Mouse (Mus musculus): ENCODE data around the gene Olfr1233. TPM values are rescaled to one million over a fixed set of nuclear protein-coding genes. Genes with fewer than 3 reads are reported as not detected.

Olfr1233 gene
- not detected in 2 replicates for polyA plus RNA-seq (2015; fragmentation: Nextera tagmentation; extraction: Ambion mirVana)

- no peak within 1 kb of the TSS for H3K4me3 ChIP-seq
- H3K9me3 ChIP-seq: no peaks in the 10 kb centered on the region
- no peaks in the 10 kb centered on the region for H3K27me3 ChIP-seq
- H3K36me3 ChIP-seq: no peaks in the 10 kb centered on the region
- ATAC-seq (ENCODE audit: low FRiP score, low read depth): no peak
- H3K4me1 ChIP-seq: no peaks in the 10 kb centered on the region
- no peak within 1 kb of the TSS for H3K9ac ChIP-seq
- no peak within 1 kb of the TSS for H3K27ac ChIP-seq
- H3K4me2 ChIP-seq (replicated peaks): no peak within 1 kb of the TSS
Measured at GRCm38 (mm10) chr2:89342298-89342697, at the start of gene Olfr1233. Gene Olfr1233 (minus strand): TSS chr2:89342398.

- no peaks in the 10 kb centered on the region for H3K9me3 ChIP-seq
- no peaks in the 10 kb centered on the region for H3K4me1 ChIP-seq
- H3K27ac ChIP-seq: no peak within 1 kb of the TSS
- WGBS: 87% methylated on average over 4 of the region's 4 CpGs
- no peaks in the 10 kb centered on the region for H3K36me3 ChIP-seq
- no peaks in the 10 kb centered on the region for H3K27me3 ChIP-seq
- H3K4me3 ChIP-seq: no peak within 1 kb of the TSS
- H3K4me2 ChIP-seq (replicated peaks): no peak within 1 kb of the TSS
- no peak for ATAC-seq (ENCODE audit: low FRiP score, low read depth)
- H3K9ac ChIP-seq: no peak within 1 kb of the TSS
Measured at GRCm38 (mm10) chr2:89364765-89365164, 22.6 kb upstream of the Olfr1233 start, which contains the start of gene Olfr1234. Gene Olfr1234 (minus strand): TSS chr2:89364865.

- no peak within 1 kb of the TSS for H3K4me3 ChIP-seq
- H3K36me3 ChIP-seq: no peaks in the 10 kb centered on the region
- no peak within 1 kb of the TSS for H3K27ac ChIP-seq
- no peak for ATAC-seq (ENCODE audit: low FRiP score, low read depth)
- no peaks in the 10 kb centered on the region for H3K9me3 ChIP-seq
- no peak within 1 kb of the TSS for H3K9ac ChIP-seq
- no peaks in the 10 kb centered on the region for H3K4me1 ChIP-seq
- no peaks in the 10 kb centered on the region for H3K27me3 ChIP-seq
- H3K4me2 ChIP-seq (replicated peaks): no peak within 1 kb of the TSS
Measured at GRCm38 (mm10) chr2:89329575-89329974, 12.6 kb downstream of the Olfr1233 start, which contains the start of gene Olfr1232. Gene Olfr1232 (minus strand): TSS chr2:89329675.

- Histone ChIP-seq H3K4me3 (no peak within 1 kb of the TSS), H3K4me2 (replicated peaks) (no peak within 1 kb of the TSS), H3K36me3 (no peaks in the 10 kb centered on the region), H3K9ac (no peak within 1 kb of the TSS), H3K27me3 (no peaks in the 10 kb centered on the region), H3K9me3 (no peaks in the 10 kb centered on the region), H3K27ac (no peak within 1 kb of the TSS), H3K4me1 (no peaks in the 10 kb centered on the region)
- 63% methylated on average over 2 of the region's 2 CpGs for WGBS
- ATAC-seq (ENCODE audit: low FRiP score, low read depth): no peak
Measured at GRCm38 (mm10) chr2:89306974-89307373, 35.2 kb downstream of the Olfr1233 start, which contains the start of gene Olfr1231. Gene Olfr1231 (minus strand): TSS chr2:89307074.

- no peak within 1 kb of the TSS for H3K4me2 ChIP-seq (replicated peaks)
- no peaks in the 10 kb centered on the region for H3K4me1 ChIP-seq
- no peaks in the 10 kb centered on the region for H3K9me3 ChIP-seq
- H3K36me3 ChIP-seq: no peaks in the 10 kb centered on the region
- no peak within 1 kb of the TSS for H3K9ac ChIP-seq
- no peaks in the 10 kb centered on the region for H3K27me3 ChIP-seq
- no peak within 1 kb of the TSS for H3K4me3 ChIP-seq
- H3K27ac ChIP-seq: no peak within 1 kb of the TSS
- 90% methylated on average over 1 of the region's 1 CpGs for WGBS
- ATAC-seq (ENCODE audit: low FRiP score, low read depth): no peak
Measured at GRCm38 (mm10) chr2:89297168-89297567, 45.0 kb downstream of the Olfr1233 start, which contains the start of gene Olfr1230. Gene Olfr1230 (minus strand): TSS chr2:89297268.

GRCm38 (mm10) chr2:89287914-89288313 lies 54.3 kb downstream of the Olfr1233 start, which contains the start of gene Olfr1229:
Gene Olfr1229 (minus strand): TSS chr2:89288014.
- Histone ChIP-seq H3K4me1 (no peaks in the 10 kb centered on the region), H3K36me3 (no peaks in the 10 kb centered on the region), H3K27me3 (no peaks in the 10 kb centered on the region), H3K4me3 (no peak within 1 kb of the TSS), H3K9me3 (no peaks in the 10 kb centered on the region), H3K4me2 (replicated peaks) (no peak within 1 kb of the TSS), H3K27ac (no peak within 1 kb of the TSS), H3K9ac (no peak within 1 kb of the TSS)
- ATAC-seq (ENCODE audit: low FRiP score, low read depth): no peak
- WGBS: 76% methylated on average over 2 of the region's 2 CpGs

Other genes with a start within 250 kb of the Olfr1233 start
- gene Olfr1220, start 235.6 kb downstream of the Olfr1233 start, polyA plus RNA-seq (2015; fragmentation: Nextera tagmentation; extraction: Ambion mirVana): not detected in 2 replicates
- not detected in 2 replicates for gene Olfr1221, start 225.1 kb downstream of the Olfr1233 start, polyA plus RNA-seq (2015; fragmentation: Nextera tagmentation; extraction: Ambion mirVana)
- gene Olfr1222, start 209.3 kb downstream of the Olfr1233 start, polyA plus RNA-seq (2015; fragmentation: Nextera tagmentation; extraction: Ambion mirVana): not detected in 2 replicates
- gene Olfr1223, start 190.8 kb downstream of the Olfr1233 start, polyA plus RNA-seq (2015; fragmentation: Nextera tagmentation; extraction: Ambion mirVana): not detected in 2 replicates
- not detected in 2 replicates for gene Olfr1224-ps1, start 178.3 kb downstream of the Olfr1233 start, polyA plus RNA-seq (2015; fragmentation: Nextera tagmentation; extraction: Ambion mirVana)
- gene Olfr1225, start 167.7 kb downstream of the Olfr1233 start, polyA plus RNA-seq (2015; fragmentation: Nextera tagmentation; extraction: Ambion mirVana): not detected in 2 replicates
- gene Olfr1226, start 142.3 kb downstream of the Olfr1233 start, polyA plus RNA-seq (2015; fragmentation: Nextera tagmentation; extraction: Ambion mirVana): not detected in 2 replicates
- not detected in 2 replicates for gene Olfr1228, start 88.3 kb downstream of the Olfr1233 start, polyA plus RNA-seq (2015; fragmentation: Nextera tagmentation; extraction: Ambion mirVana)
- gene Olfr1229, start 54.4 kb downstream of the Olfr1233 start, polyA plus RNA-seq (2015; fragmentation: Nextera tagmentation; extraction: Ambion mirVana): not detected in 2 replicates
- not detected in 2 replicates for gene Olfr1230, start 45.1 kb downstream of the Olfr1233 start, polyA plus RNA-seq (2015; fragmentation: Nextera tagmentation; extraction: Ambion mirVana)
- gene Olfr1231, start 35.3 kb downstream of the Olfr1233 start, polyA plus RNA-seq (2015; fragmentation: Nextera tagmentation; extraction: Ambion mirVana): not detected in 2 replicates
- not detected in 2 replicates for gene Olfr1232, start 12.7 kb downstream of the Olfr1233 start, polyA plus RNA-seq (2015; fragmentation: Nextera tagmentation; extraction: Ambion mirVana)
- not detected in 2 replicates for gene Olfr1234, start 22.5 kb upstream of the Olfr1233 start, polyA plus RNA-seq (2015; fragmentation: Nextera tagmentation; extraction: Ambion mirVana)
- not detected in 2 replicates for gene Olfr1238, start 67.3 kb upstream of the Olfr1233 start, polyA plus RNA-seq (2015; fragmentation: Nextera tagmentation; extraction: Ambion mirVana)
- not detected in 2 replicates for gene Olfr1239, start 78.0 kb upstream of the Olfr1233 start, polyA plus RNA-seq (2015; fragmentation: Nextera tagmentation; extraction: Ambion mirVana)
- gene Olfr1240, start 100.6 kb upstream of the Olfr1233 start, polyA plus RNA-seq (2015; fragmentation: Nextera tagmentation; extraction: Ambion mirVana): not detected in 2 replicates
- gene Olfr1241, start 144.7 kb upstream of the Olfr1233 start, polyA plus RNA-seq (2015; fragmentation: Nextera tagmentation; extraction: Ambion mirVana): not detected in 2 replicates
- gene Olfr1242, start 155.9 kb upstream of the Olfr1233 start, polyA plus RNA-seq (2015; fragmentation: Nextera tagmentation; extraction: Ambion mirVana): not detected in 2 replicates
- not detected in 2 replicates for gene Olfr1243, start 189.1 kb upstream of the Olfr1233 start, polyA plus RNA-seq (2015; fragmentation: Nextera tagmentation; extraction: Ambion mirVana)
- not detected in 2 replicates for gene Olfr1245, start 236.0 kb upstream of the Olfr1233 start, polyA plus RNA-seq (2015; fragmentation: Nextera tagmentation; extraction: Ambion mirVana)

Measured in limb, embryonic 13.5 days (tissue).